Mouse (Mus musculus): Measurements from ENCODE around the gene Sec61a2. TPM values are rescaled to one million over a fixed set of nuclear protein-coding genes. Genes with fewer than 3 reads are reported as not detected.

The Sec61a2 gene
- total RNA-seq (2021) = 10 to 100 TPM; 31.9 to 32.2 TPM
- long read RNA-seq, experiment 1, transcript Sec61a2-202 (12 exons, 2,448 nt) = major isoform, 8 of 11 reads
- long read RNA-seq, experiment 1, partial matches to known transcripts = 1 of 11 reads
- long read RNA-seq, experiment 1, other reads (novel, unspliced or antisense) = 2 of 11 reads
- long read RNA-seq, experiment 2, transcript Sec61a2-202 (12 exons, 2,448 nt) = major isoform, 16 of 24 reads
- long read RNA-seq, experiment 2, partial matches to known transcripts = 3 of 24 reads
- long read RNA-seq, experiment 2, other reads (novel, unspliced or antisense) = 3 of 24 reads

DNA sequence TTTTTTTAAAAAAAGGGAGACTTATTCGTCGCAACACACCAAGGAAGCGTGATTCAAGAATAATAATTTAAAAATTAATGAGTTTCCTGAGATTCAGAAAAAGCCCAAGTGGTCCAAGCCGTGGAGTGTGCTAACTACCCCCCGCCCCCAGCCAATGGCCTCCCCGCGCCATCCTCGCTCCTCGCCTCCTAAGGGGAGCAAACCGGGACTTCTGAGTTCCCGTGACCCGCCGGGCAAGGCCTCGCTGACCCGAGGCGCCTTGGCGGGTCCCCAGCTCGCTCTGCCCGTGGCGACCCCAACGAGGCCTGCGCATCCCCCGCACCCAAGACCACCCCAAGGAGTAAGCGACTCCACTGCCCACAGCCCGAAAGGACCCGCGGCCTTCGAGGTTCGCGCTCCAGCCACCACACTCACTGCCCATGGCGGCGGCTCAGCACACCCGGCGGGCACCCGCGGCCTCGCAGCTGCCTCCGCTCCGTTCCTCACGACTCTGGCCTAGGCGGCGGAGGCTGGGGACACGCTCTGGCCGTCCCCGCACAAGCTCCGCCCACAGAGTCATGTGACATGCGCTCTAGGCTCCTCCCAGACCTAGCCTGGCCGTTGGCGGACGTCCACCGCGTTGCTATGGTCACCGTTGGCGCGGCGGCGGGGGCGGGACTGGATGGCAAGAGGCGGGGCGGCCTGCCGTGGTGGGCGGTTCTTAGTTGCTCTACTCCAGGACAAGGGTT is at the start of gene Sec61a2:
Gene Sec61a2, minus strand, starts transcription at position 590 of the 728 bp plus-strand sequence.
- DNase-seq (ENCODE audit: low spot score in 2 of 2) = peak; percentile 100

DNA sequence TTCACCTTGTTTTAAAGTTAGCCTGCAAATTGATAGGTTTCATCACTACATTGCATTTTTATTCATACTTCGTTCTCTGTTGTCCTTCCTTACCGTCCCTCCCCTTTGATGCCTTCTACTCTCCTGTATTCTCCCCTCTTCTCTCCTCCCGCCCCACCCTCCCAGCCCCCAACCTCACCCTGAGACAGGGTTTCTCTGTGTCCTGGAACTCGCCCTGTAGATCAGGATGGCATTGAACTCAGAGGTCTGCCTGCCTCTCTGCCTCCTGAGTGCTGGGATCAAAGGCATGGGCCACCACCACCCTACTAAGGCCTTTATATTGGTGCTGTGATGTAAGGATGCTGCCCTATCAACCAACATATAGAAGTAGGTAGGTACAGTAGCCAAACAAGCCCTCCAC is 47.8 kb upstream of the Sec61a2 start:
- DNase-seq (ENCODE audit: low spot score in 2 of 2) = no peak

DNA sequence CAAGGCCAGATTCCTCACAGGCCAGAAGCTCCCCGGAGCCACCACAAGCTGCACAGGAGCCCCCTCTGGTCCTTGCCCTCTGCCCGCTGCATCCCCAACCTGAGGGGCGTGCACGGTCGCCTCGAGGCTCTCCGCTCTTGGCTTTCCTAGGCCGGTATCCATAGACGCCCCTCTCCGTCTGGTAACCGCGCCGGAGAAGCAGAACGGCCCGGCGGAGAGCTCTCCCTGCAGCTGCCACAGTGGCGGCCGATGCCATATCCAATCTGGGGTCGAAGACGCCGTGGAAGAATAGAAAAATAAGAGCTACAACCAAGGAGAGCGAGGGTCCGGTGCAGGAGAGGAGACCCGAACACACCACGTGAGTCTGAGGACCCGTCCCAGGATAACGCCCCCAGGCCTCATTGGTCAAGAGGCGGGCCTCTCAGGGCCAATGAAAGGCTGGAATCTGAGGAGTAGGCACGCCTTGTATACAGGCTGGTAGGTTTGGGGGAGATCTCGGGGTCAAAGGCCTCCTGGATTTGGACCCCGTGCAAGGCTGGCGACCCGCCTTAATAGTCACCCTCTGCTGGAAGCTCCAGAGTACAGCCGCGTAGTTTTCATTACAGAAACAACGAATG is 47.3 kb upstream of the Sec61a2 start, which contains the start of gene Dhtkd1:
Gene Dhtkd1, minus strand, starts transcription at position 377 of the 617 bp plus-strand sequence.
- peak; percentile 63 for DNase-seq (ENCODE audit: low spot score in 2 of 2)

DNA sequence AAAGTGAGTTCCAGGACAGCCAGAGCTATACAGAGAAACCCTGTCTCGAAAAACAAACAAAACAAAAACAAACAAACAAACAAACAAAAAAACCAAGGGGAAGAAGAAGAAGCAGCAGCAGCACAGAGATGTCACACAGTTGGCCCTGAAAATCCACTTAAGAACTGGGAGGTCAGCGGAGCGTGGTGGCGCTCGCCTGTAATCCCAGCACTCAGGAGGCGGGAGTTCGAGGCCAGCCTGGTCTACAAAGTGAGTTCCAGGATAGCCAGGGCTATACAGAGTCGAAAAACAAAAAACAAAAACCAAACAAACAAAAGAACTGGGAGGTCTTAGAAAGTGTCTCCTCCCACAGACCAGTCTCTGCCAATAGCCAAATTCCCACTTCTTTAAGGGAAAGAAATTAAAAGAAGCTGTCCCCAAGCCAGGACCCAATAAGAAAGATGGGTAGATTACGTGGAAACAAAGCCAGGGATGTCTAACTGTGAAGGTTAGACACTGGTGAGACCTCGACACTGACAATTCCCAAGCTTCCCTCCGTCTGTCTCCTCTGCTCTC is 46.7 kb upstream of the Sec61a2 start:
- no peak for DNase-seq (ENCODE audit: low spot score in 2 of 2)

DNA sequence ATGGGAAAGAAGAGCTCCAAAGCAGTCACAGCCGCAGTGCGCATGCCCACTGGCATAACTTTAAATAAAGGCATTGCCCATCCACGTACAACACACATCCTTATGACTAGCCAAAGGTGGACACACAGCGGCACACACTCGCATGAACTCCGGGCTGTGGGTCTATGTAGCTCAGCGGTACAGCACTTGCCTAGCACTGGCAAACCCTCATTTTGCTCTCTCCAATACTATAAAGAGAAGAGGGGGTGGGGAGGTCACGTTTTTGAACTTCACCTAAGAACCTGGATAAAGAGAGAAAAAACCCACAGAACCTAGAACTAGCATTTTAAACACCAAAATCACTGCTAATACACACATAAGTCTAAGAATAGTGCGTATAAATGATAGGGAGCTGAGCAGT is 45.7 kb upstream of the Sec61a2 start:
- no peak for DNase-seq (ENCODE audit: low spot score in 2 of 2)

DNA sequence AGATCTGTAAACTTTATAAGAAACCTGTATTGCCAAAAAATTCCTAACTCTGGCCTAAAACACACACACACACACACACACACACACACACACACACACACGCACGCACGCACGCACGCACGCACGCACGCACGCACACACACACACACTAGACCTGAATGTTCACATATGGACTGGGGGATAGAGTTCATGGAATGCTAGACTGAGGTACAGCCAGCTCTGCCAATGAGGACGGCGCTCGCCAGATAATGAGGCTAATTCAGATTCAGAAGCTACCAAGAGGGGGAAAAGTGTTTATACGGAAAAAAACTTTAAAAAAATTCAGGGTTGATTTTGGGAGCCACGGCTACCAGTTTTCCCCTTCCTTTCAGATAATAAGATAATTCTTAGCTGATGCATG is 44.7 kb upstream of the Sec61a2 start:
- DNase-seq (ENCODE audit: low spot score in 2 of 2) = no peak

DNA sequence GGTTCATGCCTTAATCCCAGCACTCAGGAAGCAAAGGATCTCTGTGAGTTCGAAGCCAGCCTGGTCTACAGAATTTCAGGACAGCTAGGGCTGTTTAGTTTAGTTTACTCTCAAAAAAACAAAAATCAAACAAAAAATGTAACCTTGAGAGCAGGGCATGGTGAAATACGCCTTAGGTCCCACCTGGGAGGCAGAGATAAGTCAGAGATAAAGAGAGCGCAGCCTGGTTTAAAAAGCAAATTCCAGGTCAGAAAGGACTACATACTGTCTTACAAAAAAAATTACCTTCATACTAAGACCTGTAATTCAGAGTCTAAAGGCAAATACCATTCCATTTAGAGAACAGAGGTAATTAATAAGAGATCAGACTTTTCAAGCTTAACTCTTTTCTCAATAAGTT is 44.1 kb upstream of the Sec61a2 start:
- no peak for DNase-seq (ENCODE audit: low spot score in 2 of 2)

DNA sequence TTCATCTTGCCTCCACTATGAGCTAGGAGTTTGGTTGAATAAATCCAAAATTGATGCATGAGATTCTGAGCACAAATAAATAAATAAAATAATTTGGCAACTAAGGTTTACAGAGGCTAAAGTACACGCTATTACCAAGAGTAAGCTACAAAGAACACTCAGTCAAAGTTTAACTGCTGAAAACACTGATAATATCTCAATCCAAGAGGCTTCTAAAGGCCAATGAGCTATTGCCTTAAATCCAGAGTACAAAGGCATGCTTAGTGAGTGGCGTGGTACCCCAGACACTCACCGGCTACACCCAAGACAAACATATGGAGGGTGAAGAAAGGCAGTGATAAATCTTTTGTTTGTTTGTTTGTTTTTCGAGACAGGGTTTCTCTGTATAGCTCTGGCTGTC is 41.3 kb upstream of the Sec61a2 start:
- DNase-seq (ENCODE audit: low spot score in 2 of 2) = no peak

DNA sequence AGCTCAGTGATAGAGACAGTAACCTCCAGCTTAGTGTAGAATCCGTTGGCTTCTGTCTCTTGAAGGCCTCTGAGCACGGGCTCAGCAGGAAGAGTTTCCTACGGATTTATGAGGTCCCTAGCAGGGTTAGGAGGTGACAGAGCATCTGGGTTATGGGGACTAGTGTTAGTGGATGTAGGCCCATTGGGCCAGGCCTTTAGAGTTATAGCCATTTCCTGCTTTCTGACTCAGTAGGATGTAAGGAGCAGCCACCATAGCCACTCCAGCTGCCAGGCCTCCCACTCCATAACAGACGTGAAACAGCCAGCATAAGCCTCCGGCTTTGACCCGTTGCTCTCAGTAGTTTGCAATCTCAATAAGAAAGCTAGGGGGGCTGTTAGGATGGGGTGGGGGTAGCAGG is 40.8 kb upstream of the Sec61a2 start:
- no peak for DNase-seq (ENCODE audit: low spot score in 2 of 2)

DNA sequence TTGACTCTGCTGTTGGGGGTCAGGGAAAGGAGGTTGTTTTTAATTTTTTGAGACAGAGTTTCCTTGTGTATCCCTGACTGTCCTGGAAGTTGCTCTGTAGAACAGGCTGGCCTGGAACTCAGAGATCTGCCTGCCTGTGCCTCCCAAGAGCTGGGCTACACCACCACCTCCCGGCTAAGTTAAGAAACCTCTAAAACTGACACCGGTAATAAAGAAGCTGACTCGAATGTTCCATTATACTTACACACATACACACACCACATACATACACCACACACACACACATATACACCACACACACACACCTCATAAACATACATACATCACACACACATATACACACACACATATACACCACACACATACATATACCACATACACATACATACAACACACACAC is 39.7 kb upstream of the Sec61a2 start:
- DNase-seq (ENCODE audit: low spot score in 2 of 2) = no peak

DNA sequence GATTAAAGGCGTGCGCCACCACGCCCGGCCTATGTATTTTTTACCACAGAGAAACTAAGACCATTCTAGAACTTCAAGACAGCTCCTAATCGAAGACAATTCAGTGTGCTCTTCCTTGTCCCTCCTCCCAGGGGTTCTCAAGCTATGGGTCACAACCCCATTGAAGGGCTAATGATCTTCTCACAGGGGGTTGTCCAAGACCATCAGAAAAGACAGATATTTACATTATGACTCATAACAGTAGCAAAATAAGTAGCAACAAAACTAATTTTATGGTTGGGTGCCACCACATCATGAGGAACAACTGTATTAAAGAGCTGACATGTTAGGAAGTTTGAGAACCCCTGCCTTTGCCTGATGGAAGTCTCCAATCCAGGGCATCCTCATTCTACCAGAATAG is 36.7 kb upstream of the Sec61a2 start:
- no peak for DNase-seq (ENCODE audit: low spot score in 2 of 2)

DNA sequence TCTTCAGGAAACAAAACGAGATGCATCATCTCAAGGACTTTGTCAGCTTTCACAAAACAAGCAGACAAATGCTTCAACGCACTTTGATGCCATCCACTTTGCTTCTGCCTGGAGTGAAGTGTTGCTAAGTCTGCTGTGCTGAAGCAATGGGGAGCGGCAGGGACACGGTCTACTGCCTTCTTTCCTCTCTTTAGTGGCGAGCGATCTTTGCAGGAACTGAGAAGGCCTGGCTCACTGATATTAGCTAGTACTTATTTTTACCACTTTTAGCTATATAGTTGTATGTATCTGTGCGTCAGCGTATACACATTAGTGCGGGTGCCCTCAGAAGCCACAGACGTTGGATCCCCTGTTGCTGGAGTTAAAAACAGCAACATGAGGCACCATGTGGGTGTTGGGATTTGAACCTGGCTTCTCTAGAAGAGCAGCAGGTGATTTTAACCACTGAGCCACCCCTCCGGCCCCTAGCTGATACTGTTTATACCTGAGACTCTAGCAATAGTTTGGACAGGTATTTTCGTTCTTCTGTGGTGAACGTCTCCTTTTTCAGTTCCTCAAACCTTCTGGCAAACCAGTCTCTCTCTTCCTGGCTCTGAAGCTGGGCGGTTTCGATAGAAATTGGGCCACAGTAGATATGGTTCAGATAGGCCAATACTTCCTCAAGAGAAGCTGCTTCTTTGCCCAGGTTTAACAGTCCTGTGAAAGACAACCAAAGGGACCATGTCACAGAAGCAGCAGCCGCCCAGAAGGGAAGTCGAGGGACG is 35.2 kb upstream of the Sec61a2 start:
- DNase-seq (ENCODE audit: low spot score in 2 of 2) = no peak

DNA sequence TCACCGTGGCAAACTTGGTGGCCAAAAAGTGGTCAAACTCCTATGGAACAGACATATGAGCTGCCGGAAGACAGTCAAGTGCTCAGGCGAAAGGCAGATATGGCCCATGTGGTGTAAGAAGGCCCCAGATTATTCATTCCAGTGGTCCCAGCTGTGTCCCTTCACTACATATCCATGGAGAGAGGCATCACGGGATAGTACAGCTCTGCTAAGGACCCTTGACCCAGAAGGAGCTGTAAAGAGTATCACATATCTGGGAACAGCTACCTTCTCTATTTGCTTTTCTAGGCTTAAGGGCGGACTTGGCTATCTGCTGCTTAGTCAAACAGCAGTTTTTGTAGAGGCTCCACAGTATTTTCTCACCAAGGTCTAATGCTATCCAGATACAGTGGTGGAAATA is 34.6 kb upstream of the Sec61a2 start:
- no peak for DNase-seq (ENCODE audit: low spot score in 2 of 2)

DNA sequence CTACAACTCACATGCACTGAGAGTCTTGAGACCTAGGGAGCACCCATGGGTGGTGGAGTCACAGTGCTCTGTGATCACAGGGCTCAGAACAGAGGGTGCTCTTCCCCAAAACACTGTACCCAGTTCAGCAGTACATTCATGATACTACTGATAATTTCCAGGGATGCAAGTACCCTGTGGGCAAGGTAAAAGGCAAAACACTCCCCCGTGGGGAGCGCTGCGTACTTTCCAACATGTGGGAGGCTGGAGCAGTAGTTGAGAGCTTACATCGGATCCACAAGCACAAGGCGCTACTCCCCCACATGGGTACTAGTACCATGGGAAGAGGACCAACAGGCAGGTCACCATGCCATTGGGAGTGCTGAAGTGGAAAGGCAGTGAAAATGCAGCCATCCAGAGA is 32.2 kb upstream of the Sec61a2 start:
- DNase-seq (ENCODE audit: low spot score in 2 of 2) = no peak

DNA sequence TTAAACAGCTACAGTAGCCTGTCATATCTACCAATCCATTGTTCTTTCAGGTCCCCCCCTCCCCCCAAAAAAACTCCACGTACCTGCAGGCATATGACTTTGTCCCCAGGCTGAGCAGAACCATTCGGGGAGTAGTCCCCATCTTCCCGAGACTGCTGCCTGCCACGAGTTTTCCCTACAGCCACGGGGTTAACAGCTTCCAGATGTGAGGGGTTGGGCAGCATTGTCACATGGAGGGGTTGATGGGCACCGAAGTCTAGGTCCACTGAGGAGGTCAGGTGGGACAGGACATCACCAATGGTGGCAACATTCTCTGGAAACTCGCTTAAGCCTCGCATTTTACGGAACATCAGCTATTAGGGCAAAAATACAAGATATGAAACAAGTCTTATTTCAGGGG is 28.6 kb upstream of the Sec61a2 start:
- DNase-seq (ENCODE audit: low spot score in 2 of 2) = no peak

DNA sequence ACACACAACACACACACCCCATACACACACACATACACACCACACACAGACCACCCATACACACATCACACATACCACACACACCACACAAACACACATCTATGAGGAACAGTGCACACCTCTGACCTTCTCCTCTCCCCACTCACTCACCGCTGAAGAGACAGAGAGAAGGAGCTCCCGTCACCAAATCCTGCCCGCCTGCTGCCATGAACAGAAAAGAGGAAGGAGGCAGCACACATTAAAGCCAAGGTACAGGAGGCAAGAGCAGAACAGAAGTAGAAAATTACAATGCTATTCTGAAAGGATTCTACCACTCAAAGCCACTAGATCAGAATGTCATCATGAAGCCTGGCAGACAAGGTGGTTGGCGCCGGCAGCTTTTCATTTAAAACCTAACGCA is 27.6 kb upstream of the Sec61a2 start:
- no peak for DNase-seq (ENCODE audit: low spot score in 2 of 2)

DNA sequence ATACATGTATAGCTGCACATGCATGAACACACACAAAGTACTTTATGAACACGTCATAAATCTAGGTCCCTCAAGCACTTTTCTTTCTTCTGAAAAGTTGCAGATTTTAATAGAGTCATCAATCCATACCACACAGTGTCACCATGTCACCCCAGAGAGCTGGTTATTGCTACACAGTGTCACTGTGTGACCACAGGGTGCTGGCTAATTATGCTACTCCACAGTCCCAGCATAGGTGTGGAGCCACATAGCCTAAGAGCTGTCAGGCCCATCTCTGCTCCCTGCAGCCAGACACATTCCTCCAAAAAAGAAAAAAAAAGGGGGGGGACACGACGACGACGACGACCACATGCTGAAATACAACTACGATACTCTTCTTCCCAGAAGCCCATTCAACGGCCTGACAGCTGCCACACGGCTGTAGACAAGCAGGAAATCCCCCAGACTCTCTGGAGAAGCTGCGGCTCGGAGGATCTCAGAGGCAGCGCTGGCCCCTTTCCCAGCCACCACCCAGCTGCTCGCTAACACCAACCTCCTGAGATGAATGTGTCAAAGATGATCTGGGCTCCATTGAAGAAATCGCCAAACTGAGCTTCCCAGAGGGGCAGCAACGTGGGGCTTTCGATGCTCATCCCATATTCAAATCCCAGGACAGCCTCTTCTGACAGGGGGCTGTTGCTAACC is 16.2 kb upstream of the Sec61a2 start:
- DNase-seq (ENCODE audit: low spot score in 2 of 2) = no peak

DNA sequence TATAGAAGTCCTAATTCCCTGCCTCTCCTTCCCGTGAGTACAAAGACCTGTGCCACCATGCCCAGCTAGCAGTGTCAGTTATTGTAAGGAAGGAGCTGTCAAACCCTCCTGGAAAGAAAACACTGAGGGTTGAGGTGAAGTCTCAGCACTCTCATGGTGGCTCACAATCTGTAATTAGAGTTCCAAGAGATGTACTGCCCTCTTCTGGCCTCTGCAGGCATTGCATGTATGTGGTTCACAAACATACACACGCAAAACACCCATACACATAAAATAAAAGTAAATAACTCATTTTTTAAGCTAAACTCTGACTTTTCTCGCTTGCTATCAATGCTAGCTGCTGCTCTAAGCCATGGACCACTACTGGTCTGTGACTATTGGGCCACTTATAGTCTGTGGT is 11.4 kb upstream of the Sec61a2 start:
- DNase-seq (ENCODE audit: low spot score in 2 of 2) = peak; percentile 36 to 52

DNA sequence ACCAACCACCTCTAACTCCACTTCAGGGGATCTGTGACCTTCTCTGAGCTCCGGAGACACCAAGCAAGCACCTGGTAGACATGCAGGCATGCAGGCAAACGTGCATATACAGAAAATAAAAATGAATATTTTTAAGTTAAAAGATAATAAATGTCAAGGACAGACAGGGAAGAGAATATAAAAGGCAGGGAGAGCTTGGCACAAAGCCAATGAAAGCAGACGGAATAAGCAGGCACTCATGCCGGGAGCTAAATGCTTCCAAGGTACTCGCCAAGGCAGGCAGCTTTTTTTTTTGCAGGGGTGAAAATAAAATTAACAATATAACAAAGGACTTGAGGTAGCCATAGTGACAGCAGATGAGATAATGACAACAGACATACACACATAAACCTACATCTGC is 10.9 kb upstream of the Sec61a2 start:
- peak; percentile 29 to 48 for DNase-seq (ENCODE audit: low spot score in 2 of 2)

DNA sequence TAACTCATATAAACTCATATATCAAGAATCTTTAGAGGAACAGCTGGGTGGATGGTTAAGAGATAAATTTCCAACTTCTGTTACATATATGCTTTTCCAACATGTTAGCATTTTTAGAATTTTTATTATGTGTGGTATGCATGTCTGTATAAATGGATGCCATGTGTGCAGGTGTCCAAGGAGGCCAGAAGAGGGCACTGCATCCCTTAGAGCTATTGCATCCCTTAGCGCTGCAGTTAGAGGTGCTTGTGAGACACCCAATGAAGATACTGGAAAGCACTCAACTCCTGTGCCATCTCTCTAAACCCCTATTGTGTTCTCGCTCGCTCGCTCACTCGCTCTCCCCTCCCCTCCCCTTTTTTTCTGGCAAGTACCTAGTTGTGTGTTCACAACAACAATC is 4.9 kb upstream of the Sec61a2 start:
- DNase-seq (ENCODE audit: low spot score in 2 of 2) = no peak

DNA sequence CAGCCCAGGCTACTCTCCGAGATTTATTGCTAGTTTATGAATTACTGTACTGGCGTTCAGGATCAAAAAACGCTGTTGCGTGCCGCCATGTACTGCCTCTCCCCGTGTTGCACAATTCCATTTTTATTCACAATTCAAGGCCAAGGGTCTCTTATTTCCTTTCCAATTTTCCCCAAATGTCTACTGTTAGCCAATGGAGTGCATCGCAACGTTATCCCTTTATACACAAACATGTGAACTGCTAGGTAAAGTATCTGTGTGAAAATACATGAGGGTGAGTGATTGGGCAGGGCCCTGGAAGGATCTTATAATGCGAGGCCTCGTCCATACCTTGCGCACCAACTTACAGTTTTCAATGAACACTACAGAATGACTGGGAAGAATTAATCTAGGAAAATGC is 936 bp downstream of the Sec61a2 start:
- DNase-seq (ENCODE audit: low spot score in 2 of 2) = no peak
